Mouse (Mus musculus): ENCODE results near the gene Ippk. TPM values are rescaled to one million over a fixed set of nuclear protein-coding genes. Genes with fewer than 3 reads are reported as not detected.

Gene Ippk
- 4.5 TPM for polyA plus RNA-seq (2012; fragmentation: generic; extraction: Trizol)

DNA sequence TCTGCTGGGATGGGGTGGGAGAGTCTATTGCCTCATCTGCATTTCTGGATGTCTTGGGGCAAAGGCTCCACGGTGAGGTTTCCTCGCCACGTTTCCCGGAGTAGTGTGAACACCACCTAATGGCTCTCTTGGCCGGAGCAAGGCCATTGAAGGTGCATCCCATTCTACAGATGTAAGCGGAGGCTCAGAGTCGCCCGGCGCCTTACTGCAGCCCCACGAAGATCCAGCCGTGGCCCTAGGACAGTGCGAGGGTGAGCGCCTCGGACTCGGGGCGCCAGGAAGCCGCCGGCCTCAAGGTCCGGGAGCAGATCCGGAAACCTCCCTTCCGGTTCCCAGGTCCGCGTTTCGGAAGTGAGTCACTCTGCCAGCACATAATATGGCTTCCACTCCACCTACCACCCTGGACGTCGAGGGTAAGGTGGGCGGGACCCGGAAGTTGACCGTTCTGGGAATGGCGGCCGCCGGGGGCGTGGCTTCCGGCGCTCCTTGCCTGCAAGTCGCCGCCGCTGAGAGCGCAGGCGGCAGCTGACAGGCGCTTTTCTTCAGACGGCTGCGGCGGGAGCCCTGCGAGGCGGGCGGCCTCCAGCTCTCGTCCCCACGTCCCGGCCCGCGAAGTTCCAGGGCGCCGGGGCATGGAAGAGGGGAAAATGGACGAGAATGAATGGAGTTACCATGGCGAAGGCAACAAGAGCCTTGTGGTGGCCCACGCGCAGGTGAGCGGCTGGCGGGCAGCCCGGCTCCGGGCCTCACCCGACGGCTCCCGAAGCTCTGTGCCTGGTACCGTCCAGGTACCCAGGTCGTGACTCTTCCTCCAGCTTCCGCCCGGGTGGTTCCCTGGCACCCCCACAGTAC, at the start of gene Ippk:
Gene Ippk, plus strand, starts transcription at position 496 of the 852 bp plus-strand sequence.
- Histone ChIP-seq H3K4me2 (ENCODE audit: low read depth) (peak within 1 kb of the TSS; percentile 97), H3K36me3 (ENCODE audit: control insufficient read depth, insufficient read depth) (no peaks in the 10 kb centered on the region), H3K4me3 (peak within 1 kb of the TSS; percentile 85), H3ac (ENCODE audit: control insufficient read depth, insufficient read length) (peak within 1 kb of the TSS; percentile 55), H3K27me3 (ENCODE audit: control insufficient read depth, insufficient read depth, insufficient read length) (peaks cover 5% of the 10 kb centered on the region), H3K79me2 (ENCODE audit: control insufficient read depth, insufficient read depth) (peaks cover 52% of the 10 kb centered on the region)
- TF ChIP-seq TCF12 (IDR thresholded peaks at IDR 0.05; ENCODE audit: insufficient read depth, poor library complexity, severe bottlenecking): no peak
- no peak for TF ChIP-seq MAX (IDR thresholded peaks at IDR 0.05; ENCODE audit: low read depth)
- TF ChIP-seq MYOD1 (IDR thresholded peaks at IDR 0.05; ENCODE audit: control insufficient read depth in 1 of 3, insufficient read length in 2 of 3, low read depth in 2 of 3): peak in 1 of 3 experiments; percentile 14
- no peak for TF ChIP-seq TCF3 (IDR thresholded peaks at IDR 0.05; ENCODE audit: insufficient read length, low read depth)
- peak; percentile 90 for TF ChIP-seq POLR2AphosphoS2 (IDR thresholded peaks at IDR 0.05; ENCODE audit: insufficient read length, low read depth)
- peak in 2 of 3 experiments; percentile 18 to 54 for TF ChIP-seq MYOG (IDR thresholded peaks at IDR 0.05; ENCODE audit: control insufficient read depth in 1 of 3, insufficient read depth in 1 of 3, insufficient read length in 2 of 3, low read depth in 2 of 3)
- no peak for TF ChIP-seq E2F4 (IDR thresholded peaks at IDR 0.05; ENCODE audit: insufficient read depth)
- TF ChIP-seq REST (IDR thresholded peaks at IDR 0.05; ENCODE audit: insufficient read depth, insufficient read length): no peak
- TF ChIP-seq SRF (IDR thresholded peaks at IDR 0.05; ENCODE audit: control insufficient read depth, insufficient read length, low read depth): peak; percentile 84
- TF ChIP-seq CEBPB (IDR thresholded peaks at IDR 0.05; ENCODE audit: insufficient read depth, poor library complexity, severe bottlenecking): no peak
- peak; percentile 94 for TF ChIP-seq POLR2A (IDR thresholded peaks at IDR 0.05; ENCODE audit: insufficient read length, low read depth)
- TF ChIP-seq USF1 (IDR thresholded peaks at IDR 0.05; ENCODE audit: low read depth): no peak

DNA sequence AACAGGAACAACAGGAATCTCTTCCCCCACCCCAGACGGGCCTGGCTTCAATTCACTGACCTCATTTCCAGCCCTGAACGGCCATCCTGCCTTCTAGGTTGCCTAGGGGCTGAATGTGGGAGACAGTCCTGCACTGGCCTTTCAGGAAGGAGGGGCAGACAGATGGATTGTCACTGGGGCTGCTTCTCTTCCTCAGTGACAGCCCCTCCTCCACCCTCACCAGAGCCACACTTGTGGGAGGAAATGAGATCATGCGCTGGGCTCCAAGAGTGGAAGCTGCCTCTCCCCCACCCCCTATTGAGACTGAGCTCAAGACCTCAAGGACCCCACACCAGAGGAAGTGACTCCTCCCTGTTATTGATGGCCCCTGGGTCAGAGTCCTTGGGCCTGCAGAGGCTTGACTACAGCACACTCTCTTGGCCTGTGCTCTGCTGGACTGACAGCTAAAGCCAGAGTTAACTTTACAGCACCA, 49.6 kb upstream of the Ippk start:
- H3ac ChIP-seq (ENCODE audit: control insufficient read depth, insufficient read length): no peak overlapping the region
- peaks cover 87% of the 10 kb centered on the region for H3K79me2 ChIP-seq (ENCODE audit: control insufficient read depth, insufficient read depth)
- TF ChIP-seq CEBPB (IDR thresholded peaks at IDR 0.05; ENCODE audit: insufficient read depth, poor library complexity, severe bottlenecking) (no peak), TCF3 (IDR thresholded peaks at IDR 0.05; ENCODE audit: insufficient read length, low read depth) (no peak), USF1 (IDR thresholded peaks at IDR 0.05; ENCODE audit: low read depth) (no peak), TCF12 (IDR thresholded peaks at IDR 0.05; ENCODE audit: insufficient read depth, poor library complexity, severe bottlenecking) (no peak), MAX (IDR thresholded peaks at IDR 0.05; ENCODE audit: low read depth) (no peak), REST (IDR thresholded peaks at IDR 0.05; ENCODE audit: insufficient read depth, insufficient read length) (no peak), POLR2AphosphoS2 (IDR thresholded peaks at IDR 0.05; ENCODE audit: insufficient read length, low read depth) (no peak), E2F4 (IDR thresholded peaks at IDR 0.05; ENCODE audit: insufficient read depth) (no peak), POLR2A (IDR thresholded peaks at IDR 0.05; ENCODE audit: insufficient read length, low read depth) (no peak), MYOG (IDR thresholded peaks at IDR 0.05; ENCODE audit: control insufficient read depth in 1 of 3, insufficient read depth in 1 of 3, insufficient read length in 2 of 3, low read depth in 2 of 3) (no peak), SRF (IDR thresholded peaks at IDR 0.05; ENCODE audit: control insufficient read depth, insufficient read length, low read depth) (no peak), MYOD1 (IDR thresholded peaks at IDR 0.05; ENCODE audit: control insufficient read depth in 1 of 3, insufficient read length in 2 of 3, low read depth in 2 of 3) (no peak)
- peaks cover 36% of the 10 kb centered on the region for H3K36me3 ChIP-seq (ENCODE audit: control insufficient read depth, insufficient read depth)
- H3K27me3 ChIP-seq (ENCODE audit: control insufficient read depth, insufficient read depth, insufficient read length): no peaks in the 10 kb centered on the region
- no peak overlapping the region for H3K4me2 ChIP-seq (ENCODE audit: low read depth)
- no peak overlapping the region for H3K4me3 ChIP-seq

DNA sequence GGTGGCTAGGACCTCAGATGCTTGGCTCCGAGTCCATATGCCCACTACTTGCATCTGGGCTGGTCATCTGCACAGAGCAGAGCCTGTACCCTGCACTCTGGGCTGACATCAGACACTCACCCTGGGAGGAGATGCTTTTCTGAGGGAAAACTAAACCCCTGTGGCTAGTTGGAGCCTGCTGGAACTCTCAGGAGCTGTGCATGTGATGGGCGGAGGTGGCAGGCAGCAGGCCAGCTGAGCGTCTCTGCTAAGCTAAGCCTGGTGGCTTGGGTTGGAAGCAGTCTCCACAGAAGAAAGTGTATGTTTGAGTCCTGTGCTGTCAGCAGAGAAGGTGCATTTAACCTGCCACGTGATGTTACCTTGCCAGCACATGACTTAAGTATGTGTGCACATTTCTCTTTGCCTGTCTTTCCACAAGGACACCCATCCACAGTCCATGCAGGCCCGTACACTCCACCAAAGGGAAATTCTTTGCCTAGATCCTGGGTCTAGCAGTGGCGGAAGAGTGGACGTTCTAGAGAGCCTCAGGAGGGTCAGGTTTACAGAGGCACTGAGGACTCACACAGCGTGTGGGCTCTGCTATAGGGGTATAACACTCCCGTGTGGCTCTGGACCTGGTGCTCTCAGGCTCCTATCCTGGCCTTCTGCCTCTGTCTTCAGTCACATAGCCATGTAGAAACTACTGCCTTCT, 48.5 kb upstream of the Ippk start:
- Histone ChIP-seq H3K4me2 (ENCODE audit: low read depth) (peak overlapping the region; percentile 24), H3K27me3 (ENCODE audit: control insufficient read depth, insufficient read depth, insufficient read length) (no peaks in the 10 kb centered on the region), H3ac (ENCODE audit: control insufficient read depth, insufficient read length) (no peak overlapping the region), H3K4me3 (no peak overlapping the region), H3K36me3 (ENCODE audit: control insufficient read depth, insufficient read depth) (peaks cover 46% of the 10 kb centered on the region), H3K79me2 (ENCODE audit: control insufficient read depth, insufficient read depth) (peaks cover 77% of the 10 kb centered on the region)
- TF ChIP-seq POLR2AphosphoS2 (IDR thresholded peaks at IDR 0.05; ENCODE audit: insufficient read length, low read depth) (peak; percentile 34), USF1 (IDR thresholded peaks at IDR 0.05; ENCODE audit: low read depth) (no peak), REST (IDR thresholded peaks at IDR 0.05; ENCODE audit: insufficient read depth, insufficient read length) (no peak), MYOG (IDR thresholded peaks at IDR 0.05; ENCODE audit: control insufficient read depth in 1 of 3, insufficient read depth in 1 of 3, insufficient read length in 2 of 3, low read depth in 2 of 3) (peak in 1 of 3 experiments; percentile 12)

DNA sequence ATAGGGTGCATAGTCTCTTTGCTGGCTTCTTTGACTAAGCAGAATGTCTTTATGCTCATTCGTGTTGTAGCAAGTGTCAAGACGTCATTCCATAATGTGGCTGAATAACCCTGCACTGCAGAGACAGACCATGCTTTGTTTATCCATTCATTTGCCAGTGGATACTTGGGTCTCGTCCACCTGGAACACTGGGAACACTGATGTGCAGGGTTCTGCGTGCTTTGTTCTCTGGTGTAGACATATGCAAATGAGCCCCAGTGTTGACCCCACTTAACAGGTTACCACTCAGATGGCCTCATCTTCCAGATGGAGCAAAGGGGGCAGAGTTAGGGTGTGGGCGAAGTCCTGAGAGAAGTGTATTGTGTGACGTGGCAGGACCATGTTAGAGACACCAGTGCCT, 46.7 kb upstream of the Ippk start:
- Histone ChIP-seq H3K4me2 (ENCODE audit: low read depth) (no peak overlapping the region), H3ac (ENCODE audit: control insufficient read depth, insufficient read length) (no peak overlapping the region), H3K4me3 (no peak overlapping the region), H3K36me3 (ENCODE audit: control insufficient read depth, insufficient read depth) (peaks cover 64% of the 10 kb centered on the region), H3K27me3 (ENCODE audit: control insufficient read depth, insufficient read depth, insufficient read length) (no peaks in the 10 kb centered on the region), H3K79me2 (ENCODE audit: control insufficient read depth, insufficient read depth) (peaks cover 59% of the 10 kb centered on the region)
- TF ChIP-seq POLR2AphosphoS2 (IDR thresholded peaks at IDR 0.05; ENCODE audit: insufficient read length, low read depth) (peak; percentile 21), MAX (IDR thresholded peaks at IDR 0.05; ENCODE audit: low read depth) (no peak)

Measured in myocyte (in vitro differentiated cells).